Mouse (Mus musculus): ENCODE measurements around the gene Megf9. TPM values are rescaled to one million over a fixed set of nuclear protein-coding genes. Genes with fewer than 3 reads are reported as not detected.

The Megf9 gene
- polyA plus RNA-seq, 1 experiment from 2014 or later = 6.4 TPM

DNA sequence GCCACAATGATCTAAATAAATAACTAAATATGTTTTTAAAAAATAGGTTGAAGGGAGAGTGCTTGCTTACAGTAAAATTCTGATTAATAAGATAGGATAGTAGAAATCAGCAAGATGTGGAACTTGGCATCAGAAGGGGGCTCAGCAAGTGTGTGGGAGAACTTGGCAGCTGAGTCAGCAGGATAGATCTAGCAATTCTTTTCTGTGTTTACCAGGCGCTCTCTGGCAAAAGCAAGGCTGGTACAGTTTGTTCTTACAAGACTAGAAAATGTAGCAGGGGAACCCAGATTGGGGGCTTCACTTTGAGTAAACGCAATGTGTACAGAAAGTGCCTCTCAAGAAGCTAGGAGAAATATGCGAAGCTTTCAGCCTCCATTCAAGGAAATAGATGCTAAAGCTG lies 35.5 kb downstream of the Megf9 start:
- WGBS = 80% methylated on average over 3 of the region's 3 CpGs
- no peaks in the 10 kb centered on the region for H3K36me3 ChIP-seq (ENCODE audit: control insufficient read depth, insufficient read depth, low read length)
- no peak overlapping the region for H3K27ac ChIP-seq (replicated peaks in 1 of 2; ENCODE audit: control insufficient read depth in 1 of 2, insufficient read depth in 1 of 2, low read depth in 2 of 2, low read length in 2 of 2)
- H3K9me3 ChIP-seq (ENCODE audit: control insufficient read depth, low read length) = no peaks in the 10 kb centered on the region
- no peak overlapping the region for H3K9ac ChIP-seq (ENCODE audit: low read length)
- ATAC-seq (ENCODE audit: insufficient number of reproducible peaks, insufficient read depth, low FRiP score, low read depth) = no peak
- H3K27me3 ChIP-seq (ENCODE audit: control insufficient read depth, insufficient read depth, low read length) = no peaks in the 10 kb centered on the region
- H3K4me1 ChIP-seq (ENCODE audit: control insufficient read depth in 2 of 2, insufficient read depth in 2 of 2, low read length in 2 of 2) = no peaks in the 10 kb centered on the region
- H3K4me2 ChIP-seq (ENCODE audit: low read length) = no peak overlapping the region
- H3K4me3 ChIP-seq (ENCODE audit: control insufficient read depth in 1 of 2, insufficient read depth in 1 of 2, low read depth in 1 of 2, low read length in 2 of 2) = no peak overlapping the region

GRCm38 (mm10) chr4:70496978-70497377 lies 37.8 kb downstream of the Megf9 start:
- no peaks in the 10 kb centered on the region for H3K9me3 ChIP-seq (ENCODE audit: control insufficient read depth, low read length)
- no peaks in the 10 kb centered on the region for H3K27me3 ChIP-seq (ENCODE audit: control insufficient read depth, insufficient read depth, low read length)
- no peak overlapping the region for H3K4me3 ChIP-seq (ENCODE audit: control insufficient read depth in 1 of 2, insufficient read depth in 1 of 2, low read depth in 1 of 2, low read length in 2 of 2)
- no peak overlapping the region for H3K27ac ChIP-seq (replicated peaks in 1 of 2; ENCODE audit: control insufficient read depth in 1 of 2, insufficient read depth in 1 of 2, low read depth in 2 of 2, low read length in 2 of 2)
- WGBS = 88% methylated on average over 1 of the region's 1 CpGs
- no peak overlapping the region for H3K9ac ChIP-seq (ENCODE audit: low read length)
- H3K4me1 ChIP-seq (ENCODE audit: control insufficient read depth in 2 of 2, insufficient read depth in 2 of 2, low read length in 2 of 2) = no peaks in the 10 kb centered on the region
- no peak overlapping the region for H3K4me2 ChIP-seq (ENCODE audit: low read length)
- no peak for ATAC-seq (ENCODE audit: insufficient number of reproducible peaks, insufficient read depth, low FRiP score, low read depth)
- H3K36me3 ChIP-seq (ENCODE audit: control insufficient read depth, insufficient read depth, low read length) = no peaks in the 10 kb centered on the region

DNA sequence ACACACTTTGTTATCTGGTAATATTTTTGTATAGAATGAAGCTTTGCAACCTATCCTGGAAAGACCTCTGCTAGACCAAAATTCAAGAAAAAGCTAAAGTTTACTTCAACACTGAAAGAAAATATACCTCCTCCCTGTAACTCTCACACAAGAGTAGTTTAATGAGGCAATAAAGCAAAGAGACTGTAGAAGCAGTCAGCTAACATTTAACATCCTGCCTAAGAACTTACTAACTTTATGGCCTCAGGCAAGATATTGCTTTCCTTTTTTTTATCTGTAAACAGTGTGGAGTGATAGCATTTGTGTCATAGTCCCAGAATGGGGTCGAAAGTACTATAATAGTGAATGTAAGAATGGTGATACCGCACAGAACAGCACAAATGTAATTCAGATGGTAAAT lies 45.0 kb downstream of the Megf9 start:
- H3K36me3 ChIP-seq (ENCODE audit: control insufficient read depth, insufficient read depth, low read length) = no peaks in the 10 kb centered on the region
- no peak overlapping the region for H3K4me2 ChIP-seq (ENCODE audit: low read length)
- no peak for ATAC-seq (ENCODE audit: insufficient number of reproducible peaks, insufficient read depth, low FRiP score, low read depth)
- H3K9me3 ChIP-seq (ENCODE audit: control insufficient read depth, low read length) = no peaks in the 10 kb centered on the region
- no peaks in the 10 kb centered on the region for H3K4me1 ChIP-seq (ENCODE audit: control insufficient read depth in 2 of 2, insufficient read depth in 2 of 2, low read length in 2 of 2)
- H3K27ac ChIP-seq (replicated peaks in 1 of 2; ENCODE audit: control insufficient read depth in 1 of 2, insufficient read depth in 1 of 2, low read depth in 2 of 2, low read length in 2 of 2) = no peak overlapping the region
- H3K4me3 ChIP-seq (ENCODE audit: control insufficient read depth in 1 of 2, insufficient read depth in 1 of 2, low read depth in 1 of 2, low read length in 2 of 2) = no peak overlapping the region
- H3K9ac ChIP-seq (ENCODE audit: low read length) = no peak overlapping the region
- WGBS = 72% methylated on average over 2 of the region's 2 CpGs
- H3K27me3 ChIP-seq (ENCODE audit: control insufficient read depth, insufficient read depth, low read length) = no peaks in the 10 kb centered on the region

DNA sequence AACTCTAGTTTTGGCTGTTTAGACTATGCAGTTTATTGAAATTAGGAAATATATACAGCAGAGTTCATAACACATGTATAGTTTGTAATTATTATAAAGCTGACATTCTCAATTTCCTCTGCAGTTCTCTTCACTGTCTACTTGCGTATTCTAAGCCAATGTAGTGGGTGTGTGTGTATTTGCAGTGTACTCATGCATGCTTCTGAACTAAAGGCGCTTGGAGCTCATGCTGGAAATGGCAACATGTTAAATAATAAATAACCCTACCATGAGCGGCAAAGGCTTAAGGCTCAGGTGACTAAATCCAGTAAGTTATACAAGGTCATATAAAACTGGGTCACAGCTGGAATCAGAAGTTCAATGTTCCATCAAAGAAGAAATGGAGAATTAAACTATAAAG lies 46.4 kb downstream of the Megf9 start:
- 83% methylated on average over 3 of the region's 3 CpGs for WGBS
- Histone ChIP-seq H3K4me3 (ENCODE audit: control insufficient read depth in 1 of 2, insufficient read depth in 1 of 2, low read depth in 1 of 2, low read length in 2 of 2) (no peak overlapping the region), H3K36me3 (ENCODE audit: control insufficient read depth, insufficient read depth, low read length) (no peaks in the 10 kb centered on the region), H3K27ac (replicated peaks in 1 of 2; ENCODE audit: control insufficient read depth in 1 of 2, insufficient read depth in 1 of 2, low read depth in 2 of 2, low read length in 2 of 2) (no peak overlapping the region), H3K4me1 (ENCODE audit: control insufficient read depth in 2 of 2, insufficient read depth in 2 of 2, low read length in 2 of 2) (no peaks in the 10 kb centered on the region), H3K9ac (ENCODE audit: low read length) (no peak overlapping the region), H3K4me2 (ENCODE audit: low read length) (no peak overlapping the region), H3K27me3 (ENCODE audit: control insufficient read depth, insufficient read depth, low read length) (no peaks in the 10 kb centered on the region), H3K9me3 (ENCODE audit: control insufficient read depth, low read length) (no peaks in the 10 kb centered on the region)
- ATAC-seq (ENCODE audit: insufficient number of reproducible peaks, insufficient read depth, low FRiP score, low read depth) = no peak

GRCm38 (mm10) chr4:70484134-70484533 lies 50.7 kb downstream of the Megf9 start:
- H3K4me1 ChIP-seq (ENCODE audit: control insufficient read depth in 2 of 2, insufficient read depth in 2 of 2, low read length in 2 of 2) = no peaks in the 10 kb centered on the region
- 84% methylated on average over 2 of the region's 2 CpGs for WGBS
- H3K36me3 ChIP-seq (ENCODE audit: control insufficient read depth, insufficient read depth, low read length) = no peaks in the 10 kb centered on the region
- H3K4me2 ChIP-seq (ENCODE audit: low read length) = no peak overlapping the region
- no peak overlapping the region for H3K27ac ChIP-seq (replicated peaks in 1 of 2; ENCODE audit: control insufficient read depth in 1 of 2, insufficient read depth in 1 of 2, low read depth in 2 of 2, low read length in 2 of 2)
- H3K4me3 ChIP-seq (ENCODE audit: control insufficient read depth in 1 of 2, insufficient read depth in 1 of 2, low read depth in 1 of 2, low read length in 2 of 2) = no peak overlapping the region
- H3K9me3 ChIP-seq (ENCODE audit: control insufficient read depth, low read length) = no peaks in the 10 kb centered on the region
- H3K9ac ChIP-seq (ENCODE audit: low read length) = no peak overlapping the region
- ATAC-seq (ENCODE audit: insufficient number of reproducible peaks, insufficient read depth, low FRiP score, low read depth) = no peak
- no peaks in the 10 kb centered on the region for H3K27me3 ChIP-seq (ENCODE audit: control insufficient read depth, insufficient read depth, low read length)

- H3K9ac ChIP-seq (ENCODE audit: low read length) = no peak overlapping the region
- WGBS = 67% methylated on average over 4 of the region's 4 CpGs
- ATAC-seq (ENCODE audit: insufficient number of reproducible peaks, insufficient read depth, low FRiP score, low read depth) = no peak
Observed at GRCm38 (mm10) chr4:70481931-70482330, 52.9 kb downstream of the Megf9 start.

DNA sequence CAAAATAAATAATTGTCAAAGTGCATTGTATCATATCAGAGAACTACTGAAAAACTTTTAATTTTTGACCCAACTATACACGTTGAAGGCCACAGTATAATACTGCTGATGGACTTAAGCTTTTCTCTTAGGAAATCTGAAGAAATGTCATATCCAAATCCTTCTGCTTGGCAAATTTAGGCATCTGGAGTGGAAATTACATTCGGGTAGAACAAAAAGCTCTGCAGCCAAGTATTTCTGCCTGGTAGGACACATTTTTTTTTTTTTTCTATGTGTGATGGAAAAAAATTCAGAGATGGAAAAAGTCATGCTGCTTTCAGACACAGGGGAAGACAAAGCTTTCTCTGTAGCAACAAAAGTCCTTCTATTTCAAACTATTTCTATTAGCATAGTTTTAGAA lies 63.4 kb downstream of the Megf9 start:
- Histone ChIP-seq H3K9ac (ENCODE audit: low read length) (no peak overlapping the region), H3K9me3 (ENCODE audit: control insufficient read depth, low read length) (no peaks in the 10 kb centered on the region), H3K4me3 (ENCODE audit: control insufficient read depth in 1 of 2, insufficient read depth in 1 of 2, low read depth in 1 of 2, low read length in 2 of 2) (no peak overlapping the region), H3K4me1 (ENCODE audit: control insufficient read depth in 2 of 2, insufficient read depth in 2 of 2, low read length in 2 of 2) (no peaks in the 10 kb centered on the region), H3K27me3 (ENCODE audit: control insufficient read depth, insufficient read depth, low read length) (no peaks in the 10 kb centered on the region), H3K4me2 (ENCODE audit: low read length) (no peak overlapping the region), H3K27ac (replicated peaks in 1 of 2; ENCODE audit: control insufficient read depth in 1 of 2, insufficient read depth in 1 of 2, low read depth in 2 of 2, low read length in 2 of 2) (no peak overlapping the region), H3K36me3 (ENCODE audit: control insufficient read depth, insufficient read depth, low read length) (no peaks in the 10 kb centered on the region)
- 68% methylated on average over 2 of the region's 2 CpGs for WGBS
- ATAC-seq (ENCODE audit: insufficient number of reproducible peaks, insufficient read depth, low FRiP score, low read depth) = no peak

More at GRCm38 (mm10) chr4:70481931-70482330, 52.9 kb downstream of the Megf9 start:
- no peak overlapping the region for H3K4me2 ChIP-seq (ENCODE audit: low read length)
- no peaks in the 10 kb centered on the region for H3K9me3 ChIP-seq (ENCODE audit: control insufficient read depth, low read length)
- no peaks in the 10 kb centered on the region for H3K4me1 ChIP-seq (ENCODE audit: control insufficient read depth in 2 of 2, insufficient read depth in 2 of 2, low read length in 2 of 2)
- no peak overlapping the region for H3K4me3 ChIP-seq (ENCODE audit: control insufficient read depth in 1 of 2, insufficient read depth in 1 of 2, low read depth in 1 of 2, low read length in 2 of 2)
- H3K27ac ChIP-seq (replicated peaks in 1 of 2; ENCODE audit: control insufficient read depth in 1 of 2, insufficient read depth in 1 of 2, low read depth in 2 of 2, low read length in 2 of 2) = no peak overlapping the region
- H3K36me3 ChIP-seq (ENCODE audit: control insufficient read depth, insufficient read depth, low read length) = no peaks in the 10 kb centered on the region
- H3K27me3 ChIP-seq (ENCODE audit: control insufficient read depth, insufficient read depth, low read length) = no peaks in the 10 kb centered on the region

DNA sequence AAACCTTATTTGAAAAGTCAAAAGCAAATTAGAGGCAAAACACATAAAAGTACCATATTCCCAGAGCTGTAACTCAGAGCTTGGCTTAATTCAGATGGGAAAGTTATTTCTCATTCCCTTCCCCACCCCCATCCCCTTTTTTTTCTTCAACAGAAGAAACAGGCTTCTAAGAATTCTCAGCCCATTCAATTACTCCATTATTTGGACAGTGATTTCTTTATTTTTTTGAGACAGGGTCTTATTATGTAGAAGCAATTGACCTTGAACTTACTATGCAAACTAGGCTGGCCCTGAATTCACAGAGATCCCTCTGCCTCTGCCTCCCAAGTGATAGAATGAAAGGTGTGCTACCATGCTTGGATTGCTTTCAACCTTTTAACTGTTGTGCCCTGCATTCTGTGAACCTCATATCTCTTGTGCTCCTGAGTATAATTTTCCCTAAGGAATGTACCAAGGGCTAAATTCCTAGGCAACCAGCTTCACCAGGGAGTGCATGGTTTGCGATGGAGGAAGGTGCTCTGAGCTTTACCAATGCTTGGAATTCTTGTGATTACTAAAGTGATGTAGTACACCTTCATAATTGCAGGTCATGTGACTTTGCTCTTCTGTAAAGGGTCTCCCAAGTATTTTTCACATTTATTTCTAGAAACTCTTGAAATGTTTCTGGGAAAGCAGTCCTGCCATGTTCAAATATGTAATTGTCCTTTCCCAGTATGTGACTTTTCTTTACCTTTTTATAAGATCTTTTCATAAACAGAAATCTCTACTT lies 68.7 kb downstream of the Megf9 start:
- H3K4me3 ChIP-seq (ENCODE audit: control insufficient read depth in 1 of 2, insufficient read depth in 1 of 2, low read depth in 1 of 2, low read length in 2 of 2) = no peak overlapping the region
- no peaks in the 10 kb centered on the region for H3K9me3 ChIP-seq (ENCODE audit: control insufficient read depth, low read length)
- 89% methylated on average over 1 of the region's 1 CpGs for WGBS
- no peaks in the 10 kb centered on the region for H3K4me1 ChIP-seq (ENCODE audit: control insufficient read depth in 2 of 2, insufficient read depth in 2 of 2, low read length in 2 of 2)
- no peaks in the 10 kb centered on the region for H3K36me3 ChIP-seq (ENCODE audit: control insufficient read depth, insufficient read depth, low read length)
- H3K27me3 ChIP-seq (ENCODE audit: control insufficient read depth, insufficient read depth, low read length) = no peaks in the 10 kb centered on the region
- no peak for ATAC-seq (ENCODE audit: insufficient number of reproducible peaks, insufficient read depth, low FRiP score, low read depth)
- no peak overlapping the region for H3K27ac ChIP-seq (replicated peaks in 1 of 2; ENCODE audit: control insufficient read depth in 1 of 2, insufficient read depth in 1 of 2, low read depth in 2 of 2, low read length in 2 of 2)
- H3K4me2 ChIP-seq (ENCODE audit: low read length) = no peak overlapping the region
- no peak overlapping the region for H3K9ac ChIP-seq (ENCODE audit: low read length)
